Mouse (Mus musculus): Measurements from ENCODE around the gene Cryab.

Gene Cryab

DNA sequence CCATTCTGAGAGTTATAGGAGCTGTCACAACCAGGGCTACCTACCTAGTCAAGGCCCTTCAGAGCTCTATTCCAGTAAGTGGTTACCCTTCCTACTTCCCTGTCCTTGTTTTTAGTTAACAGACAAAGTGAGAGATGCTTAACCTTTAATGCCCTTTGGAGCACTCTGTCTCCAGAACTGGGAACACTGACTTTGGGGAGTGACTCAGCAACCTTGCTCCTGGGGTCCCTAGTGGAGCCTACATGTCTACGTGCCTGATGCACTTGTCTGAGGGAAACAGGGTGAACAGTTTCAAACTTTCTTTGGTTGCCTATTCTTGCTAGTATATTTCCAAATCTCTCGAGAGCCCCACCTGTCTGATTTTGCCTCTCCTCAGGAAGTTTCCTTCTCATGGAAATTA, 8.4 kb upstream of the Cryab start:
- DNase-seq (ENCODE audit: low read depth, low spot score), result no peak

GRCm38 (mm10) chr9:50745806-50746205, 5.3 kb upstream of the Cryab start:
- DNase-seq (ENCODE audit: low read depth, low spot score), result no peak

DNA sequence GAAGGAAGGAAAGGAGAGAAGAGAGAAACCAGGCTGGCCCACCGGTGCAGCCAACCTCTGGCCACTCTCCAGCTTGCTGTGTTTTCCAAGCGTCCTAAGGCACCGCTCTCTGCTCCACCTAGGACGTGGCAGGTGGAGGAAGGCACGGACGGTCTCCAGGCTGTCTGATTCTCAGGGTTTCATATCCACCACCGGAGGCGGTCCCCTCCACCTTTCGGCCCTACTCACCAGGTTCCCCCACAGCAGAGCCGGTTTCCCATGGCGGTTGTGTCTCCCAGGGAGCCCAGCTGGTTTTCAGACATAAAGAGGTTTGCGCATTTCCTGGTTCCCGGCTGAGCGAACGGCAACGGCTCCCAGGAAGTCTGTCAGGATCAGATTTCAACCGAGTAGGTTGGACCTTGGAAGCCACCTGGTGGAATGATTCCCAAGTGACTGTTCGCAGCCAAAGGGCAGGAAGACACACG, 4.9 kb upstream of the Cryab start, which contains the start of gene 2310030G06Rik:
TSS of gene 2310030G06Rik (minus strand) at position 323 of the 464 bp plus-strand sequence.
- DNase-seq (ENCODE audit: low read depth, low spot score), result peak; percentile 52

DNA sequence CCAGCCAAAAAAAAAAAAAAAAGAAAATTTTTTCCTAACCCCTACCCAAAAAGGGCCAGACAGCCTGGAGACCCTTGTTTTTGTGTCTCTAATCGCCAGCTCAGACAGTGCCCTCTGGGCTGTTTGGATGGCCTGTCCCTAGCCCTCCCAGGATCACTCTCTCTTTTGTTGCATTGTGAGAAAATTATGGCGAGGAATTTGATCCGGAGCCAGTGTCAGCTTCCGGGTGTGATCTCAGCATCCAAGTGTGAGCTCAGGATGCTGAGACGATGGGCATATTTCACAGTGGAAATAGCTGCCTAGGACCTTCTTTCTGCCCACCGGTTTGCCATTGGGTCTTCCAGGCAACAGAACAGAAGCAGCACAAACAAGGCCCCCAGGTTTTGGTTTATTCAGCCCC, 419 bp upstream of the Cryab start:
- no peak for DNase-seq (ENCODE audit: low read depth, low spot score)

DNA sequence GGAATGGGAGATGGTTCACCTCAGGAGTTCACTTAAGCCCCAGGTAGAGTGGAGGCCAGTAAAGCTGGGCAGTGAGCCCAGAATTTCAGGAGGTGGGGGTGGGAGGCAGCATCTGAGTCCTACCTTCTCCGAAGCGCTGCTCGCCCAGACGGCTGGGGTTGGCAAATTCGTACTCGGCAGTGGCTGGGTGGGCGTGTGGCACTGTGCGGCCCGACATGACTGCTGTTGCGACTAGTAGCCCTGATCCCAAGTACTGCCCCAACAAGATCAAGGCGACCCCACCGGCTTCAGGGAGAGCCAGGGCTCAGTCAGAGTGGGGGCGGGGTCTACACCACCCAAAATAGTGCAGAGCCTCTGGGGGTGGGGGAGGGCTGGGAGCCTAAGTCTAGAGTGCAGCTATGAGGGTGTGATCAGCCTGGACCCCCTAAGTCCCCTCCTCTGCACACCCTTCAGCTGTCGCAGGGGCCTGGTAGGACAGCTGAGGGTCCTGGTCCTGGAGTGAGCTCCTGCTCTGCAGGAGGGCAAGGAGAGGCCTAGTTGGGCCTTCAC, 1.0 kb downstream of the Cryab start, which contains the start of gene Hspb2:
TSS of gene Hspb2 (minus strand) at position 301 of the 549 bp plus-strand sequence.
- no peak for DNase-seq (ENCODE audit: low read depth, low spot score)

- DNase-seq (ENCODE audit: low read depth, low spot score), result no peak
Measured at GRCm38 (mm10) chr9:50752784-50753615, 1.9 kb downstream of the Cryab start.

DNA sequence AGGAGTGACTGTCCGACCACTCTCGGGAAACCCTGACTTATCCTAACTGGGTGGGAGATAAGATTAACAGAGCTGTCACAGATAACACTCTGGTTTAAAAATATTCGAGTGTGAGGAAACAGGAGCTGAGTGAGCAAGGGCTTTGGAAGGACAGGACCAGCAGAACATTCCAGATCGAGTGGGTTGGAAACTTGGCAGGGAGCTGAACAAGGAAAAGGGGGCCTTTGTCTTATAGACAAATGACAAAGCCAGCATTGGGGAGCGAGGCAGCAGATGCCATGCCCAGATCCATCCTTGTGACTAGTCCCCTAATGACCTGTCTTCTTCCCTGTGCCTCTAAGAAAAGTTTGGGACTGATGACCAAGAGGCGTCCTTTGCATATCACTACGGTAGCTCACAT, 2.8 kb downstream of the Cryab start:
- DNase-seq (ENCODE audit: low read depth, low spot score), result no peak

DNA sequence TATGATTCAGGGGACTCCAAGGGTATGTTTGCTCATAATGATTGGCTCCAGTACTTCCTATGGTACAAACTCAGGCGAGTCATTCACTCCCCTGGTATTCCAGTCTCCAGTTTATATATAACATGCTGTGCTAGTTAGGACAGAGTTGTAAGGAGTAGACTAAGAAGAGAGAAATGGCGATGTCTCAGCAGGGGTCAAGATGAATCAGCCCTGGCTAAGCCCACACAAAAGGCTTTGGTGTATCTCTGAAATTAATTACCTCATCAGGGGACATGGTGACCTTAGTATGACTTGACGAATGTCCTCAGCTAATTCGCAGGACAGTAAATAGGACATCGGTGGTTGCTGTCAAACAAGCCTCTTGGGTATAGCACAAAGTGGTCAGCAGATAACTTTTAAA, 5.6 kb downstream of the Cryab start:
- no peak for DNase-seq (ENCODE audit: low read depth, low spot score)

DNA sequence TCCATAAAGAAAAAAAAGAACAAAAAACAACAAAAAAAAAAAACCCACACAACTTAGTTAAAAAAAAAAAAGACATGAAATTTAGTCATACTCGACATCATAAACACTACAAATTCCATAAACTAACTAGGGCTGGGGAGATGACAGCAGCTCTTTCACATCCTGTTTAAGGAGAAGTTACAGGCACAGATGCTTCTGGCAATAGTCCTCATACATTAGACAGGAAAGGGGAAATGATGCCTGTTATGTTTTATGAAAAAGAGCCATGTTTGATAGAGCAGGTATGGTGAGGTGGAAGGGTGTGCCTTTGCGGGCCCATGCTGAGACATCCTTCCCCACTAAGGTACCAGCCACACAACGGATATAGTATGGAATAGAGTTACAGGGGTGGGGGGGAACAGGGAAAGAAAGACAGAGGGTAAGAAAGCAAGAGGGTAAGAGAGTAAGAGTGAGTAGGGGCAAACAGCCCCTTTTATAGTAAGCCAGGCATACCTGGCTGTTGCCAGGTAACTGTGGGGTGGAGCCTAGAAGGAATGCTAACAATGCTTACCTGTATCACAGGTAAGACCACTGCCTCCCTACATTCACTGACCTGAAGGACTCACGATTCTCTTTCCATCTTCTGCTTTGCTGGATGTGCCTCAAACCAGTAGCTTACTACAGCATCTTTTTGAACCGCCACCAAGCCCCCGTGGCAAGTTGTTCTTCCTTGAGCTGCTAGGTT, 10.6 kb downstream of the Cryab start:
- DNase-seq (ENCODE audit: low read depth, low spot score), result no peak

GRCm38 (mm10) chr9:50763331-50763730, 12.2 kb downstream of the Cryab start:
- DNase-seq (ENCODE audit: low read depth, low spot score), result no peak

GRCm38 (mm10) chr9:50767531-50768106, 16.5 kb downstream of the Cryab start:
- DNase-seq (ENCODE audit: low read depth, low spot score), result no peak

DNA sequence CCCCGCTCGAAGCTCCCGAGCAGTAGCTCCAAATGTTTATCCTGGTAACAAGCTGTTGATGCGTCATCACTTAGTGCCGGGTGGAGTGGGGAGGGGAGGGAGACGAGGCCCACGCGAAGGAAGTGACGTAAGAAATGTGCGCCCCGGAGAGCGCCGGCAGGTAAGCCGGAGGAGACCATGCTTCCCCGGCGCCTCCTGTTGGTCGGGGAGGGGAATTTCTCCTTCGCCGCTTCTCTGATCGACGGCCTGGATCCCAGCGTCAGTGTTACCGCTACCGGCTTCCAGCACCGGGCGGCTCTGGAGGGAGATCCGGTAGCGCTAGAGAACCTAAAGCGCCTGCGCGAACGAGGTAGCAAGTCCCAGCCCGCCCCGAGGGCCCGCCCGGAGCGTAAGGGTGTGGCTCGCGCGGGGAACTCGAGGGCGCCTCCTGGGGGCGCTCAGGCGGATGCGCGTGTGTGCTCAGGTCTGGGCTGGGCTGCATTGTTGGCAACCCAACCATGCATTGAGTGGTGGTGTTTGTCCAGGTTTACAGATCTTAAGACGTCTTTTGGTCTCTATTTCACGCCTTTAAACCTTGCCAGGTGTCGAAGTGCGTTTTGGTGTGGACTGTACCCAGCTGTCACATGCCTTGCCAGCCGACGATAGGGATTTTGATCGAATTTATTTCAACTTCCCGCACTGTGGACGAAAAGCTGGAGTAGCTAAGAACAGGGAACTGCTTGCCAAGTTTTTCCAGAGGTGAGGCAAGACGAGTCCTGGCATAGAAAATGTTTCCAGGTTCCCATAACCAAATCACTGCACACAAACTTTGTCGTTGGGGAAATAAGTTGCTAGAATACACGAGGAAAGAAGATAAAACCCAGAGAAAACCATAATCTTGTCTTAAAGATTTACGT, 17.2 kb downstream of the Cryab start, which contains the start of gene Fdxacb1:
TSS of gene Fdxacb1 (plus strand) at position 130 of the 896 bp plus-strand sequence.
- DNase-seq (ENCODE audit: low read depth, low spot score), result peak; percentile 94

DNA sequence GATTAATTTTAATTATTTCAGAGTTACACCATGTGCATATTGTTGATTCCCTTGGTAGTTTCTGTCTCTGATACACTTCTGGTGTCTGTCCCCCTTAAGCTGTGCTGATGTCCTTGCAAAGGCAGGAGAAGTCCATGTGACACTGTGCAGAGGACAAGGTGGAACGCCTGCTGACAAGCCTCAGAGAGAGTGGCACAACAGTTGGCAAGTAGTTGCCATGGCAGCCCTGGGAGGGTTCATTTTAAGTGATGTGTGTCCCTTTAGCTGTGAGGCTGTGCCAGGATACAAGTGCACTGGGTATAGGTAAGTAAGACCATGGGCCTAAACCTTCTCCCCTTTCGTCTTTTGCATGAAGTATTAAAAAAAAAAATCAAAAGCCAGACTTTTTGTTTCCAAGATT, 18.9 kb downstream of the Cryab start:
- no peak for DNase-seq (ENCODE audit: low read depth, low spot score)

- no peak for DNase-seq (ENCODE audit: low read depth, low spot score)
Measured at GRCm38 (mm10) chr9:50774026-50774462, 22.9 kb downstream of the Cryab start.

GRCm38 (mm10) chr9:50774991-50775612, 24.0 kb downstream of the Cryab start, which contains the start of the genes Alg9 and 1110032A03Rik:
TSS of gene Alg9 (plus strand) at chr9:50775019.
TSS of gene 1110032A03Rik (minus strand) at chr9:50775520.
- no peak for DNase-seq (ENCODE audit: low read depth, low spot score)

- no peak for DNase-seq (ENCODE audit: low read depth, low spot score)
Measured at GRCm38 (mm10) chr9:50775662-50776126, 24.6 kb downstream of the Cryab start.

- no peak for DNase-seq (ENCODE audit: low read depth, low spot score)
Measured at GRCm38 (mm10) chr9:50776162-50776760, 25.1 kb downstream of the Cryab start.

DNA sequence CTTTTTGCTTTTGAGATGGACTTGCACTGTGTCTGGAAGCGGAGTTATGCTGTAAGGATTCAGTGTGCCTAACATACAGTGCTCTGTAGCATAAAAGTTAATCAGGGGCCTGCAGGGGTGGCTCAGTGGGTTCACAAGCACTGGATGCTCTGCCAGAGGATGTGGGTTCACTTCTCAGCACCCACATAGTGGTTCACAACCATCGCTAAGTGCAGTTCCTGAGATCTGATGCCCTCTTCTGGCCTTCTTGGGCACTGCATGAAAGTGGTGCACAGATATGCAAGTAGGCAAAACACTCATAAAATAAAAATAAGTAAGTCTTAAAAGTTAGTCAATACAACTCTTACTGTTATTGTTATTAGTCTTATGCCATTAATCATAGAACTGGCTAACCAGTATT, 31.0 kb downstream of the Cryab start:
- no peak for DNase-seq (ENCODE audit: low read depth, low spot score)

DNA sequence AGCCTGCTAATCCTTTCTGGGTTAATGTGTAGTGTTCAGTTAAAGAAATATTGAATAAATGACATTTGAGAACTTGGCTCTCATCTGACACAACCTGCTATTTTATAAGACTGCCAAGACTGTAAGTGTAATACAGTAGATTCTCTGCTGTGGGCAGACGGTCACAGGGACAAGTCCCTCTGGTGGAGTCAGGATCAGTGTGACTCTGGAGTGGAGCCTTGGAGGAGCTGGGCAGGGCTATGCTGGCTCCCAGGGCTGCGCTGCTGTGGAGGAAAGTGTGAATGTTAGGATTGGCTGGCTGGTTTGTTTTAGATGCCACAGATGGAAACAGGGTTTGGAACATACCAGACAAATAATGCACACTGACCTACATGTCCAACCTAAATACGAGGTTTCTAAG, 44.1 kb downstream of the Cryab start:
- DNase-seq (ENCODE audit: low read depth, low spot score), result no peak

DNA sequence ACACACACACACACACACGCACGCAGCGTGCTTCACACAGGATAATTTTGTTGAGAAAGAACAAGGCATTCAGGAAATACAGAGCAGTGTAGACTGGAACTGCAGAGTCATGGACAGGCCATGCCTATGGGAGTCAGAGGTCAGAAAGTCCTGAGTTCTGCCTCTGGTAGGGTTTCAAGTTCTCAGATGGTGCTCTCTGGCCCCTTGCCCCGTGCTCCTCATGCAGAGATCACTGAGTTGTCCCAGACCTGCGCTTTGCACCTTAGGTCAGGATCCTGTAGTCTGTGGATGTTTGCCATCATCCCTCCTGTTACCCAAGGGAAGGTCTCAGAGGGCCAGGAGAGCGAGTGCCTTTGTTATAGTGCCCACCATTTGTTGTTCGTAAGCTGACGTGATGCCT, 45.7 kb downstream of the Cryab start:
- no peak for DNase-seq (ENCODE audit: low read depth, low spot score)

All from WW6 (cell line).